Mouse (Mus musculus) embryonic fibroblast, embryonic 13.5 days (primary cell): ENCODE measurements around the gene Il1rap.
A peak's percentile ranks its signal among the peaks of the same experiment; 100 is the strongest.

ENCODE experiments used
- CTCF ChIP-seq: IDR thresholded peaks from 2 replicates; pipeline ENCODE4 v1.5.1; 2011; ENCODE audit warnings: mild to moderate bottlenecking, control low read depth, low read length, moderate library complexity, borderline replicate concordance; ENCODE audit not compliant: insufficient read depth
- POLR2A ChIP-seq: IDR thresholded peaks from 2 replicates; pipeline ENCODE4 v1.6.1; 2011; ENCODE audit warnings: low read depth, mild to moderate bottlenecking, control low read depth, low read length, moderate library complexity

- TF ChIP-seq CTCF (no peak), POLR2A (peak; percentile 93)
Observed at GRCm38 (mm10) chr16:26581048-26581912, at the start of gene Il1rap.
